Mouse (Mus musculus) T-helper 2 cell (primary cell): ENCODE measurements around the gene Btbd35f7.
"Not testable (repeated sequence)": the region's sequence is repeated elsewhere in the genome, so short reads cannot be mapped to it uniquely, and the experiment has no call there.

Experiments used
- in situ Hi-C: fragments of 300-600 bp; cut with MboI, MseI; formaldehyde crosslinking; loops from one replicate; pipeline ENCODE4 v1.15.1; 2025; ENCODE audit warnings: high pct_unique_total_duplicates

Btbd35f7 gene

GRCm38 (mm10) chrX:5668767-5669166 is at the start of gene Btbd35f7:
Btbd35f7 (plus strand) TSS chrX:5669067.
- in situ Hi-C loops = not testable (repeated sequence)
